Mouse (Mus musculus) Muller cell, postnatal 12 days (primary cell): ENCODE data around the gene Fubp1.

Source experiments
- DNase-seq: peaks from one replicate; pipeline ENCODE4 v3.0.0-alpha.2; 2015; ENCODE audit errors: inconsistent ontology term

Gene Fubp1

DNA sequence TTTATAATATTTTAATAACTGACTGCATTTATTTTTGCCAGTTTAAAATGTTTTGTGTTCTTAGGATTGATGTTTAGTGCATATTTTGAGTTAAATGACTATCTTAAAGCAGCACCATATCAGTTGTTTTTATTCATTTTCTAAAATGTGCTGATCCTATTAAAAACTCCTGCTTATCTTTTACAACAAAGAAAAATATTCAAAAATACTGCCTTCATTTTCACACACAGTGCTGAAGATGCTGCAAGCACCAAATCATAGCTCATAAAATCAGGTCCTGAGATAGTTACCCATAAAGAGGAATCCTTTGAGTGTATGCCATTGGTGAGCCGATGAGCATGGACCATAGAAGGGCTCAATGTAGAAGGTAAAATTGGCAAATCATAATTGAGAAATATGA, 25.0 kb downstream of the Fubp1 start:
- DNase-seq, result no peak

DNA sequence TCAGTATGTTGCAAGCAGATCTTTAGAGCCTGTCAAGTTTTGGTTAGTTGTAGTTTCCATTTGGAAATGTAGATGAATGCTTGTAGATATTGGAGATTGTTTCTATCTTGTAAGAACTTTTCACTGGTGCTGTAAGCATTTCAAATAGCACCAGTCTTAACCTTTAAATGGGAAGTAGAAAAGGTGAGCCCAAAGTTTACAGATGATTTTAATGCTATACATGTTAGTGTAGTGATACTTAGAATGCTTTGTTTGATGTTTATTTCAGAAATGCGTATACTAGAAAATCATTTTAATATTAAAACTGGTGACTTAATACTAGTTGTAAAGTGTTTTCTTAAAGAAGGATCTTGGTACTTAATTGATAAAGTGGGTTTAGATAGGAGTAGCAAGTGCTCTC, 25.6 kb downstream of the Fubp1 start:
- no peak for DNase-seq

DNA sequence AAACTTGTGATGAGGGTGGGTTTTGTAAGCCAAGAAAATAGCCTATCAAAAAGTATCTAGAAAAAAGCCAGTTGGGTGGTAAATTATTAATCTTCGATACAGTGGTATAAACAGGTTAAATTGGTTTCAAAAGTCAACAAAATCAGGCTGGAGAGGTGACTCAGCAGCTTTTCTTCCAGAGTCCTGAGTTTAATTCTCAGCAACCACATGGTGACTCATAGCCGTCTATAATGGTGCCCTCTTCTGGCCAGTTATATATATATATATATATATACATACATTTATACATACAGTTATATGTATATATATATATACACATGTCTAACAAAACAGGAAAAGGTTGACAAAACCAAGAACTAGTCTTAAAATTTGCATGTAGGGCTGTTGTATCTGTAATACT, 28.6 kb downstream of the Fubp1 start:
- no peak for DNase-seq

DNA sequence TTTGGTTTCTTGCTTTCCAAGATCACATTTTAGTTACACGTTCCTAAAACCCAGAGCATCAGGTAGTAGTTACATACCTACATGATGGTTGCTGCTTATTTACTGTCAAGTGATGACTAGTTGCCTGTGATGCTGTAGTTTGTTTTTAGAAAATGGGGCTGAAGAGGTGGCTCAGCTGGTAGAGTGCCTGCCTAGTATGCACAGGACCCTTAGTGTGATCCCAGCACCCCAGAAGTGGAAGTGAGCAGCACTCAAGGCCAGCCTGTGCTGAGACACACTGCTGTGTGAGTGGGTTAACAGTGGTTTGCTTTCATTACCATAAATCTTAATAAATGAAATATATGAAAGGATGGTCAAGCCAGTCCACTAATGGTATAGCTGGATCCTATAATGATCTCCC, 29.4 kb downstream of the Fubp1 start:
- DNase-seq, result no peak

DNA sequence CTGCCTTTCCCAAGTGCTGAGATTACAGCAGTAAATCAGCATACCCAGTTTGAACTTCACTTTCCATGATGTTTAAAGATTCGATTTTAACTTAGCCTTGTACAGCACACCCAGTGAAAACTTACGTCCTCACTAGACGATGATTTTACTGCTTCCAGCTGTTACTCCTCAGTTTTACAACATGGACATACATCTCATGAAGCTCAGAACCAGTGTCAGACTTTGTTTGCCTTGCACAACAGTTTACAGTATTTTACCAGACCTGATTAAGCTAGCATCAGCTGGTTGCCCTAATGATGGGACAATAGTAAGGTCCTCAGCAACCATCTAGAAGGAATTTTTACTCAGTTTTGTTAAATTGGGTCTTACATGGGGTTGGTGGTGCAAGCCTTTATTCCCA, 30.9 kb downstream of the Fubp1 start:
- DNase-seq, result no peak

DNA sequence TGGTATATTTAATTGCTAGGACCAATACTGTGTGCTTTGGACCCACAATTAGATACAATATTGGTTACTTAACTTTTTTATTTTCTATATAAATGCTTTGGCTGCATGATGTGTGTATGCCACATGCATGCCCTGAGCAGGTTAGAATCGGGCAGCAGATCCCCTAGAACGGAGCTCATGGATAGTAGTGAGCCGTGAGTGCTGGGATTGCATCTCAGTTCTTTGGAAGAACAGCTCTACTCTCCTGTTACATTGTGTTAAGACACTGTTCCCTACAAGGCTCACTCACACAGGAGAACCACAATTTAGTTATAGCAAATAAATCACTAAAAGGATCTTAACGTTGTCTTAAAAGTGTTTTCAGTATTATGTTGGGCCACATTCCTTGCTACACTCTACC, 33.1 kb downstream of the Fubp1 start:
- DNase-seq, result no peak

DNA sequence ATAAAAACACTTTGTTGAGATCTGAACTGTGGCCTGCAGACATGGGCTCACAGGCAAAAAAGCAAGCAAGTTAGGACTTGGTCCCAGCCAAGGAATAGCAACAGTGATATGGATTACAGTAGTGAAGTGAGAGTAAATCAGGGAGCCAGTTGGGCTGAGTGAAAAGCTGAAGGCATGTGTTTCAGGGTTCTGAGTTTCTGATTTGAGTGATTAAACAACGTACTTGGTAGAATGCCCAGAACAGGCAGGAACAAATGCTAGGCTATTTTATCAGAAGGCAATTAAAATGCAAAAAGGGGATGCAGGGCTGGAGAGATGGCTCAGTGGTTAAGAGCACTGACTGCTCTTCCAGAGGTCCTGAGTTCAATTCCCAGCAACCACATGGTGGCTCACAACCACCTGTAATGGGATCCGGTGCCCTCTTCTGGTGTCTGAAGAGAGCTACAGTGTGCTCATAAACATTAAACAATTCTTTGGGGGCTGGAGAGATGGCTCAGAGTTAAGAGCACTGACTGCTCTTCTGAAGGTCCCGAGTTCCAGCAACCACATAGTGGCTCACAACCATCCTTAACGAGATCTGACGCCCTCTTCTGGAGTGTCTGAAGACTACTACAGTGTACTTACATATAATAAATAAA, 35.2 kb downstream of the Fubp1 start:
- peak; percentile 42 for DNase-seq

DNA sequence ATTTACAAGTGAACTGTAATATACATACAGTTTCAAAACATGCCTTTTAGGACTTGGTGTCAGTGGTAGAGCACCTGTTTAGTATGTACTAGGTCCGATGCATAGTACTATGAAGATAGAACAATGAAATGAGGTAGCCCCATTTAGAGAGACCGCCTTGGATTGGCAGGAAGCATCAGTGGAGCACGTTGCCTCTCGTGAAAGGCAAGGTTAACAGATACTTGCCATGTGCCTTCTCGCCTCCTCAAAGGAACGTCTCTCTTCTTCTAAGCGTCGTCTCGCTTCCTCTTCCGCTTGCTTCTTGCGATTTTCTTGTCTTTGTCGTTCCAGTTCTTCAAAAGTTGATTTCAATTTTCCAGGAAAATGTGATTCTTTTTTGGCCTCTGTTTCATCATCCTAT, 37.5 kb downstream of the Fubp1 start:
- no peak for DNase-seq

DNA sequence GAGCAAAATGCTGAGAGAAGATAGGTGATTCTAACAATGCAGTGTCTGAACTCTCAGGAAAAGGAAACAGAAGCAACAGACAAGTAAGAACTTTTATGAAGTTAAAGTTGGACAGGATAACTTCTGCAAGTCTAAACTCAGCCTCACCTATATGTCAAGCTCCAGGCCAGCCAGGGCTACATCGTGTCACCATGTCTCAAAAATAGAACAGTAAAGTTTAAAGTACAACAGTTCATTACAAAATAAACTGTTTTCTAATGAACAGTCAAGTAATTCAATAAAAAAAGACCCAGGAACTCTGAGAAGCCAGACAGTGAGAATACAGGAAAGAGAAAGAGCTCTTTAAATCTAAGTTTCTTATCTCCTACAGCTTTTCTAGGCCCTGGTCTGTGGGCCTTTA, 40.3 kb downstream of the Fubp1 start:
- DNase-seq, result no peak

DNA sequence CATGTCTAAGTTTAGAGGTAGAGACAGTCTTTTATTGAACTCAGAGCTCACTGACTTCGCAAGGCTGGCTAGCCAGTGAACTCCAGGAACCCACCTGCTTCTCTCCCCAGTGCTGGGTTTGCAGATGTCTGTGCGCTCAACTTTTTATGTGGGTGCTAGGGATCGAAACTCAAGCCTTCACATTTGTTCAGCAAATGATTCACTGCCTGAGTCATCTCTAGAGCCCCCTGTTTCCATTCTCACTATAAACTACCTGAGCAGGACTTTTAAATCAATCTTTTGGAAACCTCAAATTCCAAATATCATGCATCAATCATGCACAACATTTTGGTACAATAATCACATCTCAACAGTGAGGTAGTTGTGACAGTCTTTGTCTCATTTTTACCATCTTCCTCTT, 47.3 kb downstream of the Fubp1 start:
- DNase-seq, result no peak

DNA sequence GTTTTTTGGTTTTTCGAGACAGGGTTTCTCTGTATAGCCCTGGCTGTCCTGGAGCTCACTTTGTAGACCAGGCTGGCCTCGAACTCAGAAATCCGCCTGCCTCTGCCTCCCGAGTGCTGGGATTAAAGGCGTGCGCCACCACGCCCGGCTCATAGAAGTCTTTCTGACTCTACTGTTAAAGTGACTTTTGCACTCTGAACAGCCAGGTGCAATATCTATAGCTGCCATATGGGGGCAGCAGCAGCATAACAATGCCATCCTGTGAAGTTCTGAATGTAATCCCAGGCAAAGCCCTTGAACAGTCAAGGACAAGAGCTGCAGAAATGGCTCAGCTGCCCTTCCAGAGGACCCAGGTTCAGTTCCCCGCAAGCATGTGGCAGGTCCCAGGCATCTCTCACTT, 49.2 kb downstream of the Fubp1 start:
- peak; percentile 52 for DNase-seq

DNA sequence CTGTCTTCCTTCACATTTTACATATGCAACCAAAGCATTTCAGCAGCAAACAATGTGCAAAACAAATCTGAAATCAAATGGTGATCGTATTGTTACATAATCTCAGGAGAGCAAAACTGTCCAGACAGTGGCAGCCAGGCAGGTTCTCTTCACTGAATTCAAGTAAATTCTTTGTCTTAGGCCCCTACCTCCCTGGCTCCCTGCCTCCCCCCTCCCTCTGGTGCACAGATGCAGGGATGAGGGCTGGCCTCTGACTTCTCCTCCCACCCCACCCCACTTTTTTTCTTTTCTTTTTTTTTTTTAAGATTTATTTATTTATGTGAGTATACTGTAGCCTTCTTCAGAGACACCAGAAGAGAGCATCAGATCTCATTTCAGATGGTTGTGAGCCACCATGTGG, 50.1 kb downstream of the Fubp1 start:
- DNase-seq, result no peak

DNA sequence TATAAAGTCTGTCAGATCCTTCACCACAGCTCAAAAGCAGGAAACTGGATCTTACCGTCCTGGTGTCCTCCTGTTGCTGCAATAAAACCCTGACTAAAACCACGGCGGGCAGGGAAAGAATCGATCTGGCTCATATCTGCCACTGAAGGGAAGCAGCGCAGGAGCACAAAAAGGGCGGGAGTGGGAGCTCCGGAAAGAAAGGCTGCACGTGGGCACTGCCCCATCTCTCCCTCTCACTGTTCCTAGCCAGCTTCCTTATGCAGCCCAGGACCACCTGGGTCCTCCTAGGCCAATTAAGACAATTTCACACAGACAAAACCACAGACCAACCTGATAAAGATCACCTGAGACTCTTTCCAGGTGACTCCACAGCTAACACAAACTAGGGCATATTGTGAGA, 51.2 kb downstream of the Fubp1 start:
- DNase-seq, result no peak

DNA sequence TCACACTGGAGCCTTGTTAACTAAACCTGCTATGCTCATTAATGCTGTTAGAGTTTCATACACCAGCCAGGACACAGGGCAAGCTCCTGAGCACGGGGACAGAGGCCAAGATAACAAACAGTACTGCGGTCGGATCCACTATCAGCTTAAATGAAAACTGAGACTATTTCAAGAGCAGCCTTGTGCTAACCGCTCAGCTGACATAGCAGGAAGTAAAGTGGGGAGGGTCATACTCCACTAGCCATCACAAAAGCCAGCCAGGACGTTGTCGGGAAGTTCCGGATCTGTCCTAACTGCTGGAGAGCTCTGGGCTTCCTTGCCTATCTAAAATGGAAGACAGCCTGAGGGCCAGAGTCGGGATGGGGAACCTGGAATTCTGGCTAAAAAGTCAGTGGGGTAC, 51.7 kb downstream of the Fubp1 start:
- DNase-seq, result no peak

DNA sequence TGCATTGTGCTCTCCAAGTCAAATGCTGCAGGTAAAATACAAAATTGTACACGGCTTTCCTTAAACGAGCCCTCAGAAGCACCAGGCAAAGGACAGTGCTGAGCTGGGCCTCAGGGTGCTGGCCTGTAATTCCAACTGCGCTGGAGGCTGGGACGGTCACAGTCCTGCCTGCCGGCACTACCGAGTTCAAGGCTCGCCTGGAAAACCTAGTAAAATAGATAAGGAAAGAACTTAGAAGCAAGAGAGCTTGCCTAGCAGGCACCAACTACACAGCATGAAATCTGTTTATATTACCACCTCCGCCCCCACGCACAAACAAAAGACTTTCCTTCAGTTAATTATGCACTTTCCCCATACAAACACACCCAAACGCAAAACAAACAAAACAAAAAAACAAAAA, 54.2 kb downstream of the Fubp1 start:
- no peak for DNase-seq

DNA sequence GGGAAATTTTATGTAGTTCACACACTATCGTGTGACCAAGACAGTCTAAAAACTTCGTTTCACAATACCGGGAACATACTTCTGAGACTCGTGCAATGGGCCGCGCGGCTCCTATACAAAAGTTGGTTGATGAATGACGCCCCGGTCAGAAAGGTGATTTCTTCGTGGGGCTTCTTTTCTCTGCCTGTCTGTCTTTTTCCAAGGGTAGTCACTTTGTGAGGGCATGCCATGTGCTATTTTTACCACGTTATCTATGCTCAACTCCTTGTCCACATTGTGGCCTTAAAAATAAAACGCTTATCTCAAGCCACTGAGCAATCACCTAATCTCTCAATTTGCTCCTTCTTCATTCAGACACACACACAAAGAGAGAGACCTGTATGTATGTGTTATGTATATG, 54.6 kb downstream of the Fubp1 start:
- no peak for DNase-seq

DNA sequence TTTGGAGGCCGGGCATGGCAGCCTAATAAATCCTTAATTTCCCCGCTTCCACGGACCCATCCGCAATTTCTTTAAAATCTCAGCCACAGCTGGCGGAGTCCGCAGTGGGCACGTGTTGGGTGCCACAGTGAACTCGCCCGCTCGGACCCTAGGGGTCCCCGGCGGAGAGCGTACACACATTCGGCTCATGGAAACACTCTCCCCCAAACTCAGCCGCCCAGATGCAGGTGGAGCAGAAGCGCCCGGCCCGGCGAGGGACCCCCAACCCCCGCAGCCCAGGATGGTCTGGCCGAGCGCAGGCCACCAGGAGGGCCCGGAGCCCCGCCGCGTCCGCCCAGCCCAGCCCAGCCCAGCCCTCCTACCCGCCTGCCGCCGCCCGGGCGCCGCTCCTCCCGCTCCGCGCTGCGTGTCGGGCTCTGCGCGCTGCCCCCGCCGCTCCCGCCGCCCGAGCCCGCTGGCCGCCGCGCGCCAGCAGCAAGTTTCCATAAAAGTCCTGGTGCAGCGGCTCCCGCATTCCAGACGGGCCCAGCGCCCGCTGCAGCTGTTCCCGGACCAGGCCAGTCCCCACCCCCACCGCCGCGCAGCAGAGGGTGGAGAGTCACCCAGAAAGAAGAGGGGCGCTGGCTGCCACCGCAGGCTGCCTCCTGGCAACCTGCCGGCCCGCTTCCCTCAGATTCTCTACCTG, 55.3 kb downstream of the Fubp1 start:
- peak; percentile 89 for DNase-seq

DNA sequence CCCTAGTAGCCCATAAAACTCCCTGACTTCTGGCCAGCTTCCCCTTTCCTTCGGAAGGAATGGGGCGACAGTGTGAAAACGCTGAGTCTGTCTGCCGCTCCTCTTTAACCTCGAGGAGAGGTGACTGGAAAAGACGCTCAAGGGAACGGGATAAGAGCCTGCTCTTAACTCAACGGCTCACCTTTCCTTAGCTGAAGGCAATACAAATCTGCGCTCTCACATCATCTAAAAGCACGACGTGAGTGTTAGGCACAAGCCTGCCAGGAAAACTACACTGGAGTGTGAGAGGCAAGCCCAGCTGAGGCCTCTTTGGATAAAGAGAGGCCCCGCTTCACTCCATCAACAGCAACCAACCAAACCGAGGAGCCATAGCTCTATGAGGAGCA, 55.8 kb downstream of the Fubp1 start, which contains the start of gene Nexn:
TSS of gene Nexn (minus strand) at position 315 of the 386 bp plus-strand sequence.
- DNase-seq, result no peak

DNA sequence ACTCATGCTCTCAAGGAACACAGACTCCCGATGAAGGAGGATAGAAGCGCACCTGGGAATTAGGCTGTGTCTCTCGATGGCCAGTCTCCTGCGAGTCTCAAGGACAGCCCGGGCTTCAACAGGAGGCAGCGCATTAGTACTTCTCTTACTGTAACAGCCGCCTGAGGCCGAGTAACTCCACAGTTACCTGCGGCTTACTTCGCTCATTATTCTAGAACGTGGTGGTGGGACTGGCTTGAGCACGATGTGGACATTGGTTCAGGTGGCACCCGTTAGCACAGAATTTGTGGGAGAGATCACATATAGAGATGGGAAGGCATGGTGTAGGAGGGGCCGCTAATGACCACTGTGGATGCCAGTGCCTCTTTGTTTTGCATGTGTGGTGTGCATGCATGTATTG, 57.9 kb downstream of the Fubp1 start:
- no peak for DNase-seq

DNA sequence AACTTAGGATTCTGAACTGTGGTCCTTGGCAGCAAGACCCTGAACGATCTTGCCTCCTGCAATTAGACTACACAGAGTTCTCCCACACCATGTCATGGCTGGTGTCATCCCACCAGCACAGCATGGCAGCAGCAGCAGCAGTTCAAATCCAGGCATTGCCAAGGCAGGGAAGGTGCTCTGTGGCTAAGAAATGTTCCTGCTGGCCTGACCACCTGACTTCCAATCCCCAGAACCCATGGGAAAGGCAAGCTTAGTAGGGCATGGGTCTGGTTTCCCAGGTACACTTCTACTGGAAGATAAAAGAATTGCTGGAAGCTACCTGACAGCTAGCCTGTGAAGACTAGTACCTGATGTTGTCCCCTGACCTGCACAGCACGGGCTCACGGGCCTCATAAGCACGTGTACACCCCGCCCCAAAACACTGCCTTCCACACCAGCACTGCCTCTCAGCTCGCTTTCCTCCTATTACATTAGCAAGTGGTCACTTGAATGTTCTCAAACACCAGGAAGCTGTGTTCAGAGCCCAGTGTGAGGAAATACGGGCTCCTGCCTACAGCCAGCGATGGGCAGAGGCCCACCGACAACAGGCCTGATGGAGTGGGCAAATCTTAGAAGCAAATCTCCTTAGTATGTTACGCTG, 61.0 kb downstream of the Fubp1 start:
- no peak for DNase-seq

DNA sequence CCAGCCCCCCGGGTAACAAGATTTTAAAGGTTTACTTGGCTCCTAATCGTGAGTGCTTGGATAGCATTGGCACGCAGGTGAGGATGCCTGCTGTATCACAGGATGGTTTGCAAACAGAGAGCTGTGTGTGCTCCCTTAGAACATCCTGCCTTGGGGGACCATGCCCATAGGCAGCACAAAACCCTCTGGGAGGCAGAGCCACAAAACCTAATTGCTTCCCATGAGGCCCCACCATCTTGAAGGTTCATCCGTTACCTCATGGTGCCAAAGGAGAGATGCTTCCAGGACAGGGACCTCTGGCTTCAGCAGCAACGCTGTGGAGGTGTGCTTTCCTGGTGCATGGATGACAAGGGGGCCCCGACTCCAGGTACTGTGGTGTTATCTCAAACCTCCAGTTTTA, 61.7 kb downstream of the Fubp1 start:
- no peak for DNase-seq

DNA sequence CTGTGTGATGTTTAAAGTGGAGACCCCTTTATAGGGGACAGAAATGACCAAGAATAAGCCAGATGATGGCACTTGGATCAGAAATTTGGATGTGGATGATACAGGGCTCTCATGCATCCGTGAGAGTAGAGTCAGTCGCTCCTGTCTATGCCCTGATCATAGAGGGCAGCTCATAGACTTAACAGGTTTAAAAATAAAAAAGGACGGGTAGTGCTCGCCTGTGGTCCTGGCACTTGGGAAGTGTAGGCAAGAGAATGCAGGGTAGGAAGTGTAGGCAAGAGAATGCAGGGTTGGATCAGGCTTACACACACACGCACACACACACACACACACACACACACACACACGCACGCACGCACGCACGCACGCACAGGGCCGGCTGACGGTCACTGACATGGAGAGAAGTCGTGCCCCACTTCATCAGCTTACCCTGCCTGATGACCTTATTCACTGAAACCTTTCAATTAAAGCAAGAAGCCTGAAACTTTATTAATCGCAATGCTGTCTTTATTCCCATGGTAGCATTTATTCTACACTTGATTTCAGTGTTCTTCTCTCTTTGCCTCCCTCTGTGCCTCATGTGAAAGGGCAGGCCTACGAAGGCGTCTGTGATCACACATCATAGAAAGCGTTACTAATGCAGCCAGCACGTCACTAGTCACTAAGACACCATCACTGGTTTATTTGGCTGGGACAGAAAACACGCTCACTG, 62.9 kb downstream of the Fubp1 start:
- no peak for DNase-seq

DNA sequence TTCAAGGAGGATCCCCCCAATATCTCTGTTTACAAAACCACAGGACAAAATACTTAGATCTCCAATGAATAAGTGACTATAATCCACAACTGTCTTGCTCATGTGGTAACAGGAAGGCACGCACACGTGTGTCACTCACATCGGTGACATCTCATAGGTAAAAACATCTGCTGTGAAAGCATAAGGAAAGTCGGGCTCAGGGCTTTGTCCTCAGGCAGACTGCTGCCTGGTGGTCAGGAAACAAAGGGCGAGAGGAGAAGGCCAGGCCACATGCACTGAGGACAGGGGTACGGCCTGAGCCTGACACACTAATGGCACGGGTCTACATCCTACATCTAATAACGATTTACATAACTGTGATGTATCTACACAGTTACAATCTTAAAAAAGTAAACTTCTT, 64.8 kb downstream of the Fubp1 start:
- DNase-seq, result no peak
